Mouse (Mus musculus) heart, postnatal 25 days (tissue): ENCODE measurements around the gene Stpg2. TPM values are rescaled to one million over a fixed set of nuclear protein-coding genes. Genes with fewer than 3 reads are reported as not detected.
"Not testable (repeated sequence)": the region's sequence is repeated elsewhere in the genome, so short reads cannot be mapped to it uniquely, and the experiment has no call there.

Source experiments
- DNase-seq: peaks from one replicate; pipeline ENCODE4 v3.0.0; 2022; ENCODE audit warnings: low spot score
- intact Hi-C: fragments of 180-260 bp; cut with DNase I; formaldehyde crosslinking; loops from one replicate; pipeline ENCODE4 v1.15.1; 2025
- total RNA-seq, 2 experiments: library from RNA; stranded (reverse); gene quantifications; 2 replicates each; pipeline ENCODE4 v1.2.3; 2021

Gene Stpg2
- total RNA-seq, 2 experiments from 2014 or later: not detected

GRCm38 (mm10) chr3:139704238-139704637 lies 498.7 kb downstream of the Stpg2 start:
- intact Hi-C loops, DNase-seq: not testable (repeated sequence)

GRCm38 (mm10) chr3:139707396-139707795 lies 501.9 kb downstream of the Stpg2 start:
- intact Hi-C loops, DNase-seq: not testable (repeated sequence)

- intact Hi-C loops: no loop called here
- no peak for DNase-seq
Observed at GRCm38 (mm10) chr3:139709794-139710193, 504.3 kb downstream of the Stpg2 start.

GRCm38 (mm10) chr3:139728751-139729150 lies 523.3 kb downstream of the Stpg2 start:
- DNase-seq: no peak
- intact Hi-C loops: no loop called here

- intact Hi-C loops: no loop called here
- DNase-seq: no peak
Observed at GRCm38 (mm10) chr3:139729248-139729647, 523.8 kb downstream of the Stpg2 start.

- DNase-seq: no peak
- intact Hi-C loops: no loop called here
Observed at GRCm38 (mm10) chr3:139733156-139733555, 527.7 kb downstream of the Stpg2 start.

GRCm38 (mm10) chr3:139739388-139739787 lies 533.9 kb downstream of the Stpg2 start:
- DNase-seq: no peak
- intact Hi-C loops: no loop called here

Other genes starting within 250 kb of the Stpg2 start
- gene Rap1gds1, start 130.5 kb upstream of the Stpg2 start, total RNA-seq: 10 to 100 TPM; 26.5 to 29.8 TPM